Mouse (Mus musculus): ENCODE measurements around the gene Lilr4b. TPM values are rescaled to one million over a fixed set of nuclear protein-coding genes. Genes with fewer than 3 reads are reported as not detected.

The Lilr4b gene
- 9.2 TPM for polyA plus RNA-seq (2014; fragmentation: Illumina TruSeq; extraction: RNeasy Lipid Tissue Mini Kit (QIAGEN cat#74804); ENCODE audit: insufficient read depth, low read depth, low replicate concordance)

DNA sequence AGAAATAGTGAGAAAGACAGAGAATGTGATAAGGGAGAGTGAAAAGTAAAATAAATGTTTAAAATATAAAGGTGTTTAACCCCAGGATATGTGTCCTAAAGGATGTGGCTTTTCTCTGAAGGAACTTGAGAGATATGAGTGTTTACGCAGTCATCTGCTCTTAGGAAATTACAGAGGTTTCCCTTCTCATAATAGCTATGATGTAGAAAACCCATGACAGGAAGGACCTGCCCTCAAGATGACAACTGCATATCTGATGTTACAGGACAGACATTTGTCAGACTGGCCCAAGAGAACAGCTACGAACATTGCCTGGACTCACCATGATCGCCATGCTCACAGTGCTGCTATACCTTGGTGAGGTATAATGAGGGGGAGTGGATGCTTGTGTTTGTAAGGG, at the start of gene Lilr4b, which contains the start of gene Gm49339:
Gene Lilr4b, plus strand, starts transcription at position 236 of the 400 bp plus-strand sequence.
Gene Gm49339, plus strand, starts transcription at position 216 of the 400 bp plus-strand sequence.

DNA sequence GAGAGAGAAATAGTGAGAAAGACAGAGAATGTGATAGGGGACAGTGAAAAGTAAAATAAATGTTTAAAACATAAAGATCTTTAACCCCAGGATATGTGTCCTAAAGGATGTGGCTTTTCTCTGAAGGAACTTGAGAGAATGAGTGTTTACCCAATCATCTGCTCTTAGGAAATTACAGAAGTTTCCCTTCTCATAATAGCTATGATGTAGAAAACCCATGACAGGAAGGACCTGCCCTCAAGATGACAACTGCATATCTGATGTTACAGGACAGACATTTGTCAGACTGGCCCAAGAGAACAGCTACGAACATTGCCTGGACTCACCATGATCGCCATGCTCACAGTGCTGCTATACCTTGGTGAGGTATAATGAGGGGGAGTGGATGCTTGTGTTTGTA, 10.3 kb downstream of the Lilr4b start, which contains the start of gene Lilrb4a:
Gene Lilrb4a, plus strand, starts transcription at position 266 of the 400 bp plus-strand sequence.

Other genes starting within 250 kb of the Lilr4b start
- 12.1 TPM for gene Gm49339, start within 50 bp of the Lilr4b start, polyA plus RNA-seq (2014; fragmentation: Illumina TruSeq; extraction: RNeasy Lipid Tissue Mini Kit (QIAGEN cat#74804); ENCODE audit: insufficient read depth, low read depth, low replicate concordance)
- gene Lilrb4a, start 10.3 kb downstream of the Lilr4b start, polyA plus RNA-seq (2014; fragmentation: Illumina TruSeq; extraction: RNeasy Lipid Tissue Mini Kit (QIAGEN cat#74804); ENCODE audit: insufficient read depth, low read depth, low replicate concordance) = 18.7 TPM
- gene Fam162b, start 109.9 kb downstream of the Lilr4b start, polyA plus RNA-seq (2014; fragmentation: Illumina TruSeq; extraction: RNeasy Lipid Tissue Mini Kit (QIAGEN cat#74804); ENCODE audit: insufficient read depth, low read depth, low replicate concordance) = 41.5 TPM
- gene Gprc6a, start 150.8 kb downstream of the Lilr4b start, polyA plus RNA-seq (2014; fragmentation: Illumina TruSeq; extraction: RNeasy Lipid Tissue Mini Kit (QIAGEN cat#74804); ENCODE audit: insufficient read depth, low read depth, low replicate concordance) = 1.7 TPM
- gene Rfx6, start 197.1 kb downstream of the Lilr4b start, polyA plus RNA-seq (2014; fragmentation: Illumina TruSeq; extraction: RNeasy Lipid Tissue Mini Kit (QIAGEN cat#74804); ENCODE audit: insufficient read depth, low read depth, low replicate concordance) = not detected